Mouse (Mus musculus) heart, postnatal 14 days (tissue): ENCODE data around the gene Ssr4. TPM values are rescaled to one million over a fixed set of nuclear protein-coding genes. Genes with fewer than 3 reads are reported as not detected.

ENCODE experiments used
- DNase-seq, 2 experiments: peaks; one replicate each; pipeline ENCODE4 v3.0.0; 2021 to 2022
- intact Hi-C: fragments of 180-260 bp; cut with DNase I; formaldehyde crosslinking; loops from one replicate; pipeline ENCODE4 v1.15.1; 2025
- total RNA-seq, 2 experiments: library from RNA; stranded (reverse); gene quantifications; 2 replicates each; pipeline ENCODE4 v1.2.3; 2021

The Ssr4 gene
- total RNA-seq, 2 experiments from 2014 or later: 82.1 to 83.9 TPM

- intact Hi-C loops: loop anchor here (10.0 kb wide), 1 partner anchor 617 kb away; no protein-coding TSS in a partner anchor
- DNase-seq: no peak
Measured at GRCm38 (mm10) chrX:73797511-73797910, 10.7 kb downstream of the Ssr4 start.

GRCm38 (mm10) chrX:73798502-73798901, 11.7 kb downstream of the Ssr4 start:
- intact Hi-C loops: loop anchor here (2.0 to 10.0 kb wide), 3 partner anchors 96 to 616 kb away; no protein-coding TSS in a partner anchor

GRCm38 (mm10) chrX:73805814-73806213, 19.0 kb downstream of the Ssr4 start:
- intact Hi-C loops: no loop called here
- no peak for DNase-seq

More at GRCm38 (mm10) chrX:73798502-73798901, 11.7 kb downstream of the Ssr4 start:
- peak; percentile 77 to 82 for DNase-seq

- intact Hi-C loops: no loop called here
- no peak for DNase-seq
Measured at GRCm38 (mm10) chrX:73815072-73815471, 28.2 kb downstream of the Ssr4 start.

- intact Hi-C loops: no loop called here
- no peak for DNase-seq
Measured at GRCm38 (mm10) chrX:73816596-73817314, 29.9 kb downstream of the Ssr4 start.

GRCm38 (mm10) chrX:73823747-73824146, 36.9 kb downstream of the Ssr4 start:
- intact Hi-C loops: no loop called here
- DNase-seq: no peak

- intact Hi-C loops: no loop called here
- DNase-seq: peak; percentile 56
Measured at GRCm38 (mm10) chrX:73824185-73825151, 37.6 kb downstream of the Ssr4 start, which contains the start of gene Pdzd4. Gene Pdzd4 (minus strand): TSS chrX:73824969.

GRCm38 (mm10) chrX:73835731-73836130, 48.9 kb downstream of the Ssr4 start:
- DNase-seq: no peak
- intact Hi-C loops: no loop called here

- no peak for DNase-seq
- intact Hi-C loops: no loop called here
Measured at GRCm38 (mm10) chrX:73836691-73837090, 49.9 kb downstream of the Ssr4 start.

Other genes starting within 250 kb of the Ssr4 start
- gene Dusp9, start 147.6 kb upstream of the Ssr4 start, total RNA-seq: not detected
- 1 to 10 TPM; 4.3 to 6.8 TPM for gene Pnck, start 126.9 kb upstream of the Ssr4 start, total RNA-seq
- 100 to 1,000 TPM; 109 to 112 TPM for gene Slc6a8, start 113.9 kb upstream of the Ssr4 start, total RNA-seq
- 10 to 100 TPM; 75.8 to 89.6 TPM for gene Bcap31, start 70.9 kb upstream of the Ssr4 start, total RNA-seq
- gene Abcd1, start 70.4 kb upstream of the Ssr4 start, total RNA-seq: 10 to 100 TPM; 27.8 TPM
- gene Plxnb3, start 29.9 kb upstream of the Ssr4 start, total RNA-seq: 1 to 10 TPM; 1.0 to 1.2 TPM
- gene Srpk3, start 12.6 kb upstream of the Ssr4 start, total RNA-seq: 10 to 100 TPM; 23.9 to 29.3 TPM
- gene Idh3g, start 131 bp upstream of the Ssr4 start, total RNA-seq: 100 to 1,000 TPM; 582 to 586 TPM
- gene Pdzd4, start 37.9 kb downstream of the Ssr4 start, total RNA-seq: 1 to 10 TPM; 2.0 to 2.1 TPM
- not detected for gene Avpr2, start 105.1 kb downstream of the Ssr4 start, total RNA-seq
- gene L1cam, start 109.1 kb downstream of the Ssr4 start, total RNA-seq: 1 to 10 TPM; 2.0 to 2.1 TPM
- 1 to 10 TPM; 2.0 to 4.0 TPM for gene Arhgap4, start 134.8 kb downstream of the Ssr4 start, total RNA-seq
- 10 to 100 TPM; 54.3 to 59.5 TPM for gene Naa10, start 134.9 kb downstream of the Ssr4 start, total RNA-seq
- 10 to 100 TPM in 1 of 2 experiments, 1 to 10 TPM in 1; 8.2 to 10.1 TPM for gene Renbp, start 143.8 kb downstream of the Ssr4 start, total RNA-seq
- 10 to 100 TPM; 46.5 to 49.8 TPM for gene Hcfc1, start 179.3 kb downstream of the Ssr4 start, total RNA-seq
- 10 to 100 TPM; 54.5 to 55.6 TPM for gene Irak1, start 236.9 kb downstream of the Ssr4 start, total RNA-seq